Mouse (Mus musculus): ENCODE results near the gene Abr. TPM values are rescaled to one million over a fixed set of nuclear protein-coding genes. Genes with fewer than 3 reads are reported as not detected.

Abr gene
- polyA plus RNA-seq, 1 experiment from 2014 or later = 42.7 TPM

- Histone ChIP-seq H3K27ac (ENCODE audit: low read length) (no peak overlapping the region), H3K36me3 (ENCODE audit: control insufficient read depth, insufficient read depth, low read length) (no peaks in the 10 kb centered on the region), H3K4me3 (ENCODE audit: low read depth, low read length) (no peak overlapping the region), H3K27me3 (ENCODE audit: control insufficient read depth, insufficient read depth, low read length) (no peaks in the 10 kb centered on the region), H3K4me1 (ENCODE audit: control insufficient read depth, insufficient read depth, low read length) (no peaks in the 10 kb centered on the region), H3K9ac (replicated peaks; ENCODE audit: low read depth, low read length) (no peak overlapping the region), H3K9me3 (ENCODE audit: control insufficient read depth, low read depth, low read length) (no peaks in the 10 kb centered on the region), H3K4me2 (replicated peaks; ENCODE audit: low read depth, low read length) (no peak overlapping the region)
- WGBS = 74% methylated on average over 5 of the region's 5 CpGs
- ATAC-seq (ENCODE audit: insufficient number of reproducible peaks, insufficient read depth, low FRiP score, low read depth) = no peak
Observed at GRCm38 (mm10) chr11:76543300-76543699, 78.8 kb downstream of the Abr start.

- H3K9ac ChIP-seq (replicated peaks; ENCODE audit: low read depth, low read length) = no peak overlapping the region
- WGBS = 29% methylated on average over 1 of the region's 1 CpGs
- no peak overlapping the region for H3K27ac ChIP-seq (ENCODE audit: low read length)
- ATAC-seq (ENCODE audit: insufficient number of reproducible peaks, insufficient read depth, low FRiP score, low read depth) = no peak
- no peak overlapping the region for H3K4me3 ChIP-seq (ENCODE audit: low read depth, low read length)
- H3K36me3 ChIP-seq (ENCODE audit: control insufficient read depth, insufficient read depth, low read length) = no peaks in the 10 kb centered on the region
- no peaks in the 10 kb centered on the region for H3K27me3 ChIP-seq (ENCODE audit: control insufficient read depth, insufficient read depth, low read length)
- no peaks in the 10 kb centered on the region for H3K4me1 ChIP-seq (ENCODE audit: control insufficient read depth, insufficient read depth, low read length)
- H3K9me3 ChIP-seq (ENCODE audit: control insufficient read depth, low read depth, low read length) = no peaks in the 10 kb centered on the region
- no peak overlapping the region for H3K4me2 ChIP-seq (replicated peaks; ENCODE audit: low read depth, low read length)
Observed at GRCm38 (mm10) chr11:76540973-76541372, 81.1 kb downstream of the Abr start.

GRCm38 (mm10) chr11:76537401-76537800 lies 84.7 kb downstream of the Abr start:
- Histone ChIP-seq H3K4me3 (ENCODE audit: low read depth, low read length) (no peak overlapping the region), H3K4me2 (replicated peaks; ENCODE audit: low read depth, low read length) (no peak overlapping the region), H3K27me3 (ENCODE audit: control insufficient read depth, insufficient read depth, low read length) (no peaks in the 10 kb centered on the region), H3K27ac (ENCODE audit: low read length) (no peak overlapping the region), H3K36me3 (ENCODE audit: control insufficient read depth, insufficient read depth, low read length) (no peaks in the 10 kb centered on the region), H3K4me1 (ENCODE audit: control insufficient read depth, insufficient read depth, low read length) (no peaks in the 10 kb centered on the region), H3K9ac (replicated peaks; ENCODE audit: low read depth, low read length) (no peak overlapping the region), H3K9me3 (ENCODE audit: control insufficient read depth, low read depth, low read length) (no peaks in the 10 kb centered on the region)
- no peak for ATAC-seq (ENCODE audit: insufficient number of reproducible peaks, insufficient read depth, low FRiP score, low read depth)
- WGBS = 84% methylated on average over 3 of the region's 3 CpGs

- Histone ChIP-seq H3K9me3 (ENCODE audit: control insufficient read depth, low read depth, low read length) (no peaks in the 10 kb centered on the region), H3K36me3 (ENCODE audit: control insufficient read depth, insufficient read depth, low read length) (no peaks in the 10 kb centered on the region), H3K4me3 (ENCODE audit: low read depth, low read length) (no peak overlapping the region), H3K27ac (ENCODE audit: low read length) (no peak overlapping the region), H3K4me1 (ENCODE audit: control insufficient read depth, insufficient read depth, low read length) (no peaks in the 10 kb centered on the region), H3K4me2 (replicated peaks; ENCODE audit: low read depth, low read length) (no peak overlapping the region), H3K9ac (replicated peaks; ENCODE audit: low read depth, low read length) (no peak overlapping the region), H3K27me3 (ENCODE audit: control insufficient read depth, insufficient read depth, low read length) (no peaks in the 10 kb centered on the region)
- WGBS = 79% methylated on average over 10 of the region's 10 CpGs
- no peak for ATAC-seq (ENCODE audit: insufficient number of reproducible peaks, insufficient read depth, low FRiP score, low read depth)
Observed at GRCm38 (mm10) chr11:76536576-76537354, 85.3 kb downstream of the Abr start.

- Histone ChIP-seq H3K36me3 (ENCODE audit: control insufficient read depth, insufficient read depth, low read length) (no peaks in the 10 kb centered on the region), H3K4me2 (replicated peaks; ENCODE audit: low read depth, low read length) (no peak overlapping the region), H3K4me1 (ENCODE audit: control insufficient read depth, insufficient read depth, low read length) (0 out of 2 replicates have a peak, but pooled peaks cover 4% of the 10 kb centered on the region), H3K4me3 (ENCODE audit: low read depth, low read length) (no peak overlapping the region), H3K27me3 (ENCODE audit: control insufficient read depth, insufficient read depth, low read length) (no peaks in the 10 kb centered on the region), H3K9me3 (ENCODE audit: control insufficient read depth, low read depth, low read length) (no peaks in the 10 kb centered on the region), H3K9ac (replicated peaks; ENCODE audit: low read depth, low read length) (no peak overlapping the region), H3K27ac (ENCODE audit: low read length) (no peak overlapping the region)
- no peak for ATAC-seq (ENCODE audit: insufficient number of reproducible peaks, insufficient read depth, low FRiP score, low read depth)
- WGBS = 93% methylated on average over 7 of the region's 7 CpGs
Observed at GRCm38 (mm10) chr11:76532001-76532400, 90.1 kb downstream of the Abr start.

GRCm38 (mm10) chr11:76530966-76531678 lies 91.0 kb downstream of the Abr start:
- Histone ChIP-seq H3K4me3 (ENCODE audit: low read depth, low read length) (no peak overlapping the region), H3K36me3 (ENCODE audit: control insufficient read depth, insufficient read depth, low read length) (no peaks in the 10 kb centered on the region), H3K4me2 (replicated peaks; ENCODE audit: low read depth, low read length) (no peak overlapping the region), H3K27me3 (ENCODE audit: control insufficient read depth, insufficient read depth, low read length) (no peaks in the 10 kb centered on the region), H3K9ac (replicated peaks; ENCODE audit: low read depth, low read length) (no peak overlapping the region), H3K4me1 (ENCODE audit: control insufficient read depth, insufficient read depth, low read length) (0 out of 2 replicates have a peak, but pooled peaks cover 4% of the 10 kb centered on the region), H3K9me3 (ENCODE audit: control insufficient read depth, low read depth, low read length) (no peaks in the 10 kb centered on the region), H3K27ac (ENCODE audit: low read length) (no peak overlapping the region)
- ATAC-seq (ENCODE audit: insufficient number of reproducible peaks, insufficient read depth, low FRiP score, low read depth) = no peak
- 50% methylated on average over 7 of the region's 7 CpGs for WGBS

GRCm38 (mm10) chr11:76530168-76530935 lies 91.8 kb downstream of the Abr start:
- no peak overlapping the region for H3K9ac ChIP-seq (replicated peaks; ENCODE audit: low read depth, low read length)
- no peaks in the 10 kb centered on the region for H3K9me3 ChIP-seq (ENCODE audit: control insufficient read depth, low read depth, low read length)
- no peak overlapping the region for H3K4me3 ChIP-seq (ENCODE audit: low read depth, low read length)
- no peak overlapping the region for H3K27ac ChIP-seq (ENCODE audit: low read length)
- no peak for ATAC-seq (ENCODE audit: insufficient number of reproducible peaks, insufficient read depth, low FRiP score, low read depth)
- WGBS = 76% methylated on average over 15 of the region's 15 CpGs
- H3K27me3 ChIP-seq (ENCODE audit: control insufficient read depth, insufficient read depth, low read length) = no peaks in the 10 kb centered on the region
- no peaks in the 10 kb centered on the region for H3K36me3 ChIP-seq (ENCODE audit: control insufficient read depth, insufficient read depth, low read length)
- no peak overlapping the region for H3K4me2 ChIP-seq (replicated peaks; ENCODE audit: low read depth, low read length)
- H3K4me1 ChIP-seq (ENCODE audit: control insufficient read depth, insufficient read depth, low read length) = 0 out of 2 replicates have a peak, but pooled peaks cover 4% of the 10 kb centered on the region

- WGBS = 45% methylated on average over 6 of the region's 6 CpGs
- no peaks in the 10 kb centered on the region for H3K36me3 ChIP-seq (ENCODE audit: control insufficient read depth, insufficient read depth, low read length)
- H3K27me3 ChIP-seq (ENCODE audit: control insufficient read depth, insufficient read depth, low read length) = no peaks in the 10 kb centered on the region
- H3K4me2 ChIP-seq (replicated peaks; ENCODE audit: low read depth, low read length) = no peak overlapping the region
- no peaks in the 10 kb centered on the region for H3K9me3 ChIP-seq (ENCODE audit: control insufficient read depth, low read depth, low read length)
- no peak overlapping the region for H3K27ac ChIP-seq (ENCODE audit: low read length)
- 0 out of 2 replicates have a peak, but pooled peaks cover 4% of the 10 kb centered on the region for H3K4me1 ChIP-seq (ENCODE audit: control insufficient read depth, insufficient read depth, low read length)
- ATAC-seq (ENCODE audit: insufficient number of reproducible peaks, insufficient read depth, low FRiP score, low read depth) = no peak
- H3K9ac ChIP-seq (replicated peaks; ENCODE audit: low read depth, low read length) = no peak overlapping the region
- H3K4me3 ChIP-seq (ENCODE audit: low read depth, low read length) = no peak overlapping the region
Observed at GRCm38 (mm10) chr11:76529352-76530141, 92.6 kb downstream of the Abr start.

All from stomach, embryonic 14.5 days (tissue).